Mouse (Mus musculus) hindbrain, postnatal 0 days (tissue): ENCODE results near the gene Slc12a9. TPM values are rescaled to one million over a fixed set of nuclear protein-coding genes. Genes with fewer than 3 reads are reported as not detected.

Source experiments
- ATAC-seq: fragments of 200-750 bp; cut with Nextera tagmentation; 2 replicates; pipeline ENCODE4 v1.8.0; 2017; ENCODE audit warnings: mild to moderate bottlenecking, moderate TSS enrichment, moderate library complexity
- DNase-seq: peaks from one replicate; pipeline ENCODE4 v3.0.0-alpha.2; 2015; ENCODE audit warnings: low spot score
- H3K27ac ChIP-seq: fragments of 300-500 bp; sonication (generic); 2 replicates; pipeline ENCODE4 v1.5.1; 2014; ENCODE audit warnings: mild to moderate bottlenecking
- H3K27me3 ChIP-seq: fragments of 300-500 bp; sonication (generic); 2 replicates; pipeline ENCODE4 v1.6.1; 2014; ENCODE audit warnings: low read length, mixed read lengths; ENCODE audit not compliant: insufficient read depth
- H3K36me3 ChIP-seq: fragments of 300-500 bp; sonication (generic); 2 replicates; pipeline ENCODE4 v1.6.1; 2014; ENCODE audit warnings: low read length, mixed read lengths; ENCODE audit not compliant: insufficient read depth
- H3K4me1 ChIP-seq: fragments of 300-500 bp; sonication (generic); 2 replicates; pipeline ENCODE4 v1.6.1; 2014; ENCODE audit warnings: antibody characterized with exemption, low read length, mixed read lengths; ENCODE audit not compliant: insufficient read depth
- H3K4me2 ChIP-seq: fragments of 300-500 bp; sonication (generic); 2 replicates; pipeline ENCODE4 v1.6.1; 2014; ENCODE audit warnings: low read depth, mild to moderate bottlenecking, low read length, moderate library complexity, mixed read lengths
- H3K4me3 ChIP-seq: fragments of 300-500 bp; sonication (generic); 2 replicates; pipeline ENCODE4 v1.5.1; 2014; ENCODE audit warnings: low read length
- H3K9ac ChIP-seq: fragments of 300-500 bp; sonication (generic); replicated peaks from 2 replicates; pipeline ENCODE4 v1.6.1; 2014; ENCODE audit warnings: mild to moderate bottlenecking, low read length, moderate library complexity, mixed read lengths
- H3K9me3 ChIP-seq: fragments of 300-500 bp; sonication (generic); 2 replicates; pipeline ENCODE4 v1.6.1; 2016; ENCODE audit warnings: low read length, mixed read lengths
- CTCF ChIP-seq: IDR thresholded peaks from 2 replicates; pipeline ENCODE4 v1.5.1; 2016; ENCODE audit warnings: antibody characterized with exemption, control low read depth, low read depth
- WGBS: fragments of 180-500 bp; shearing (Covaris S2); extraction: QIAGEN DNeasy Blood & Tissue Kit; methylation state at CpG from one replicate; pipeline ENCODE4 v1.1.7; 2014; 5-methylcytosine and 5-hydroxymethylcytosine counted together
- polyA plus RNA-seq: library from polyadenylated mRNA; unstranded; fragments of >200 nt; fragmentation: Nextera tagmentation; extraction: Ambion mirVana; gene quantifications from 2 replicates; pipeline ENCODE4 v1.2.1, GENCODE M21; 2015
- total RNA-seq: library from RNA; depleted of rRNA; stranded (reverse); fragments of >200 nt; gene quantifications from 2 replicates; pipeline ENCODE4 v1.2.3, GENCODE M21; 2014

The Slc12a9 gene
- total and polyA plus RNA-seq, 2 experiments from 2014 or later, result 27.3 to 41.3 TPM

GRCm38 (mm10) chr5:137334317-137334716 lies 920 bp upstream of the Slc12a9 start:
- H3K4me2 ChIP-seq, result peak overlapping the region; percentile 95; the same call in 1 of the 2 replicates
- H3K9ac ChIP-seq, result no peak overlapping the region
- H3K36me3 ChIP-seq, result no peaks in the 10 kb centered on the region
- no peaks in the 10 kb centered on the region for H3K9me3 ChIP-seq
- no peak for ATAC-seq
- no peaks in the 10 kb centered on the region for H3K27me3 ChIP-seq
- no peak for DNase-seq
- no peak overlapping the region for H3K27ac ChIP-seq
- H3K4me1 ChIP-seq, result peaks cover 5% of the 10 kb centered on the region
- 55% methylated on average over 10 of the region's 10 CpGs for WGBS
- 0 out of 2 replicates have a peak overlapping the region, but pooled peaks have one; percentile 58 for H3K4me3 ChIP-seq
- no peak for TF ChIP-seq CTCF

GRCm38 (mm10) chr5:137332857-137333511 lies 413 bp downstream of the Slc12a9 start:
- Histone ChIP-seq H3K4me3 (peak overlapping the region; percentile 58), H3K36me3 (0 out of 2 replicates have a peak, but pooled peaks cover under 1% of the 10 kb centered on the region), H3K9ac (peak overlapping the region; percentile 64), H3K9me3 (no peaks in the 10 kb centered on the region), H3K27ac (peak overlapping the region; percentile 60), H3K4me2 (peak overlapping the region; percentile 95), H3K4me1 (no peaks in the 10 kb centered on the region), H3K27me3 (no peaks in the 10 kb centered on the region)
- 16% methylated on average over 15 of the region's 15 CpGs for WGBS
- TF ChIP-seq CTCF, result no peak
- no peak for DNase-seq
- peak; percentile 66 for ATAC-seq

- Histone ChIP-seq H3K4me3 (no peak overlapping the region), H3K9me3 (no peaks in the 10 kb centered on the region), H3K27me3 (no peaks in the 10 kb centered on the region), H3K27ac (no peak overlapping the region), H3K4me1 (no peaks in the 10 kb centered on the region), H3K9ac (no peak overlapping the region), H3K36me3 (peaks cover 5% of the 10 kb centered on the region; the same call in 1 of the 2 replicates), H3K4me2 (no peak overlapping the region)
- 90% methylated on average over 7 of the region's 7 CpGs for WGBS
- TF ChIP-seq CTCF, result no peak
- ATAC-seq, result no peak
- no peak for DNase-seq
Observed at GRCm38 (mm10) chr5:137330910-137331309, 2.5 kb downstream of the Slc12a9 start.

GRCm38 (mm10) chr5:137320996-137321395 lies 12.4 kb downstream of the Slc12a9 start:
- no peak overlapping the region for H3K9ac ChIP-seq
- no peak for TF ChIP-seq CTCF
- H3K36me3 ChIP-seq, result peaks cover 33% of the 10 kb centered on the region
- WGBS, result 90% methylated on average over 3 of the region's 3 CpGs
- no peak overlapping the region for H3K4me2 ChIP-seq
- no peak overlapping the region for H3K27ac ChIP-seq
- ATAC-seq (no peak), DNase-seq (no peak)
- no peaks in the 10 kb centered on the region for H3K4me1 ChIP-seq
- H3K4me3 ChIP-seq, result no peak overlapping the region
- H3K27me3 ChIP-seq, result no peaks in the 10 kb centered on the region
- no peaks in the 10 kb centered on the region for H3K9me3 ChIP-seq

- 100% methylated on average over 1 of the region's 1 CpGs for WGBS
- no peak overlapping the region for H3K4me3 ChIP-seq
- DNase-seq (no peak), ATAC-seq (no peak)
- H3K27ac ChIP-seq, result no peak overlapping the region
- H3K27me3 ChIP-seq, result no peaks in the 10 kb centered on the region
- no peak overlapping the region for H3K4me2 ChIP-seq
- no peaks in the 10 kb centered on the region for H3K9me3 ChIP-seq
- H3K9ac ChIP-seq, result no peak overlapping the region
- H3K4me1 ChIP-seq, result no peaks in the 10 kb centered on the region
- peaks cover 33% of the 10 kb centered on the region; the same call in 1 of the 2 replicates for H3K36me3 ChIP-seq
- no peak for TF ChIP-seq CTCF
Observed at GRCm38 (mm10) chr5:137318570-137318969, 14.8 kb downstream of the Slc12a9 start.

GRCm38 (mm10) chr5:137317361-137317760 lies 16.0 kb downstream of the Slc12a9 start:
- no peak overlapping the region for H3K4me2 ChIP-seq
- H3K4me3 ChIP-seq, result no peak overlapping the region
- WGBS, result 93% methylated on average over 8 of the region's 8 CpGs
- no peaks in the 10 kb centered on the region for H3K9me3 ChIP-seq
- peaks cover 27% of the 10 kb centered on the region; the same call in 1 of the 2 replicates for H3K36me3 ChIP-seq
- no peak for ATAC-seq
- H3K9ac ChIP-seq, result no peak overlapping the region
- H3K27me3 ChIP-seq, result no peaks in the 10 kb centered on the region
- DNase-seq, result no peak
- no peaks in the 10 kb centered on the region for H3K4me1 ChIP-seq
- TF ChIP-seq CTCF, result no peak
- H3K27ac ChIP-seq, result no peak overlapping the region
